Mouse (Mus musculus): ENCODE results near the gene Cox5a. TPM values are rescaled to one million over a fixed set of nuclear protein-coding genes. Genes with fewer than 3 reads are reported as not detected.

Cox5a gene
- polyA plus RNA-seq, 1 experiment from 2014 or later: 266 TPM

DNA sequence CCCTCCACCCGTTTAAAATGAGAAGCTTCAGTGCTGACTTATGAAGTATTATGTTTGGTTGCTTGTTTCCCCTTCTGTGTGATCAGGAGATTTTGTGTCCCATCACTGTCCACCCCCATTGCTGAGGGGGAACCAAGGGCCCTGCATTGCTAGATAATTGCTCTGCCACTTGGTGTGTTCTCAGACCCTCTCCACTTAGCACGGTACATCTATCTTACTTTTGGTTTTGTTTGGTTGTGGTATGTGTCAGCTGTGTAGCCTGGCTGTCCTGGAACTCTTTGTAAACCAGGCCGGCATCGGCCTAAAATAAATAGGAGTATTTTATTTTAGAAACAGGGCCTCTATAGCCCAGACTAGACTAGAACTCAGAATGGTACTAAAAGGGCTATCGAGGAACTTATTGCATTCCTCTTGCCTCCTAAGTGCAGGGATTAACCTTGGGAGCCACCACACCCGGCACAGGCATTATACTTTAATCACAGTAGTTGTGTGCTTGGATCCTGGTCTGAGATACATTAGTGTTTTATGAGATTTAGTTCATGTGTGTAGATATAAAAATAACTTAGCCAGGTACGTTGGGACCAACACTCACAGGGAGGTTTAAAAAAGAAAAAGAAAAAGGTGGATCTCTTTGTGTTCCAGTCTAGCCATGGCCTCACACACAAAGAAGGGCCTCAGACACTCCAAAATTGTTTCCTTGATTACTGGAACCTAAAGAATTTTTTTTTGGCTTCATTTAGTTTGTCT is 1.2 kb downstream of the Cox5a start:
- Histone ChIP-seq H3K4me3 (ENCODE audit: low read depth, low read length) (peak overlapping the region; percentile 97), H3K4me2 (ENCODE audit: low read depth, low read length) (peak overlapping the region; percentile 93), H3K4me1 (ENCODE audit: control insufficient read depth, low read depth, low read length) (peaks cover 39% of the 10 kb centered on the region), H3K27me3 (ENCODE audit: control insufficient read depth, insufficient read depth, low read depth, low read length) (no peaks in the 10 kb centered on the region), H3K9ac (ENCODE audit: low read depth, low read length) (peak overlapping the region; percentile 97), H3K9me3 (replicated peaks; ENCODE audit: control insufficient read depth, low read length) (no peaks in the 10 kb centered on the region), H3K36me3 (ENCODE audit: control insufficient read depth, insufficient read depth) (no peaks in the 10 kb centered on the region), H3K27ac (ENCODE audit: low read length) (peak overlapping the region; percentile 97)
- ATAC-seq (ENCODE audit: low read depth): no peak
- WGBS (ENCODE audit: insufficient replicate concordance): 31% methylated on average over 7 of the region's 7 CpGs

DNA sequence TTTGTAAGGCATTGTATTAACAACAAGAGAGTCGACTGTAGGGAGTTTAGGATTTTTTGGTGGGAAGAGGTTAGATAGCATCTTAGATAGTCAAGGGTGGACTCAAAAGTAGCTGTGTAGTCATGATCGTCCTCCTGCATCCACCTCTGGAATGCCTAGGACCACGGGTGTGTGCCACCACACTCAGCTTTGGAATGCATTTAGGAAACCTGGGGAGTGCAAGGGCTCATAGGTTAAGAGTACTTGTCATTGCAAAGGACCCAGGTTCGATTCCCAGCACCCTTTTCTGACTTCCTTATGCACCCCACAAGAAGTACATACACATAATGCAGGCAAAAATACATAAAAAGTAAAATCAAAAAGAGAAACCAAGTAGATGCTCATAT is 1.8 kb downstream of the Cox5a start:
- Histone ChIP-seq H3K27ac (ENCODE audit: low read length) (no peak overlapping the region), H3K4me3 (ENCODE audit: low read depth, low read length) (no peak overlapping the region), H3K36me3 (ENCODE audit: control insufficient read depth, insufficient read depth) (no peaks in the 10 kb centered on the region), H3K9ac (ENCODE audit: low read depth, low read length) (peak overlapping the region; percentile 97; the same call in 1 of the 2 replicates), H3K4me2 (ENCODE audit: low read depth, low read length) (peak overlapping the region; percentile 93), H3K4me1 (ENCODE audit: control insufficient read depth, low read depth, low read length) (peaks cover 39% of the 10 kb centered on the region), H3K9me3 (replicated peaks; ENCODE audit: control insufficient read depth, low read length) (no peaks in the 10 kb centered on the region), H3K27me3 (ENCODE audit: control insufficient read depth, insufficient read depth, low read depth, low read length) (no peaks in the 10 kb centered on the region)
- WGBS (ENCODE audit: insufficient replicate concordance): 58% methylated on average over 4 of the region's 4 CpGs
- ATAC-seq (ENCODE audit: low read depth): no peak

DNA sequence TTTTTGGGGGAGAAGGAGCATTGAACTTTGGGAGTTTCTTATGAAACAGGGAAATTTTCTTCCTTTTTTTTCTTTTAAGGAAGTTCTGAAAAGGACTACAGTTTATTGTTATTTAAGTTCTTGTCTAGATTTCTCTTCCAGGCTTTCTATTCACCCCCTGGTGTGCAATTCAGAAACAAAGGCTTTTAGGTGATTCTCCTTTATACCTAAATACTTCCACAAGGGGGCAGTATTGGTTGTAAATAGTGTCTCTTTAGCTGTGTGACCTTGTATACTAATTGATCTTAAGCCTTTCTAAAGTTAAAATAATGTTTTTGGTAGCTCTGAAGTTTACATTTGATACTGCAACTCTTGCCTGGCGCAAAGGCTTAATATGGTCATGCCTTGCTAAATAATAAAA is 2.7 kb downstream of the Cox5a start:
- peaks cover 39% of the 10 kb centered on the region for H3K4me1 ChIP-seq (ENCODE audit: control insufficient read depth, low read depth, low read length)

DNA sequence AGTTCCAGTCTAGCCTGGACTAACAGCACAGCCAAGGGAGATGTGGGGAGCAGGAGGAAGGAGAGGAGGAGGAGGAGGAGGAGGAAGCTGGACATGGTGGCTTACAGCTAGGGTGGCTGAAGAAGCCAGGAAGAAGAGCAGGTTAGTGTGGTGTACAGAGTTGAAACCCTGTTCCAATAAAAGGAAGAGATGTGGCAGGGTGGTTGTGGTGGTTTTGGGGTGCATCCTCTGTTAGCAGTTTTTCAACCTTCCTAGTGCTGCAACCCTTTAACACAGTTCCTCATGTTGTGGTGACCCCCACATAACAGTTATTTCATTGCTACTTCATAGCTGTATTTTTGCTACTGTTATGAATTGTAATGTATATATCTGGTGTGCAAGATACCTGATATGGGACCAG is 3.4 kb downstream of the Cox5a start:
- peaks cover 39% of the 10 kb centered on the region for H3K4me1 ChIP-seq (ENCODE audit: control insufficient read depth, low read depth, low read length)
- H3K9ac ChIP-seq (ENCODE audit: low read depth, low read length): no peak overlapping the region; the same call in 1 of the 2 replicates
- H3K27ac ChIP-seq (ENCODE audit: low read length): no peak overlapping the region
- no peaks in the 10 kb centered on the region for H3K9me3 ChIP-seq (replicated peaks; ENCODE audit: control insufficient read depth, low read length)
- no peak for ATAC-seq (ENCODE audit: low read depth)
- peaks cover 5% of the 10 kb centered on the region for H3K36me3 ChIP-seq (ENCODE audit: control insufficient read depth, insufficient read depth)
- H3K4me2 ChIP-seq (ENCODE audit: low read depth, low read length): 0 out of 2 replicates have a peak overlapping the region, but pooled peaks have one; percentile 3
- H3K4me3 ChIP-seq (ENCODE audit: low read depth, low read length): no peak overlapping the region
- H3K27me3 ChIP-seq (ENCODE audit: control insufficient read depth, insufficient read depth, low read depth, low read length): no peaks in the 10 kb centered on the region

More for the DNA sequence above, 2.7 kb downstream of the Cox5a start:
- Histone ChIP-seq H3K4me3 (ENCODE audit: low read depth, low read length) (no peak overlapping the region), H3K36me3 (ENCODE audit: control insufficient read depth, insufficient read depth) (peaks cover 2% of the 10 kb centered on the region), H3K27me3 (ENCODE audit: control insufficient read depth, insufficient read depth, low read depth, low read length) (no peaks in the 10 kb centered on the region), H3K27ac (ENCODE audit: low read length) (no peak overlapping the region), H3K9me3 (replicated peaks; ENCODE audit: control insufficient read depth, low read length) (no peaks in the 10 kb centered on the region), H3K4me2 (ENCODE audit: low read depth, low read length) (0 out of 2 replicates have a peak overlapping the region, but pooled peaks have one; percentile 3), H3K9ac (ENCODE audit: low read depth, low read length) (no peak overlapping the region; the same call in 1 of the 2 replicates)
- WGBS (ENCODE audit: insufficient replicate concordance): 35% methylated on average over 1 of the region's 1 CpGs
- no peak for ATAC-seq (ENCODE audit: low read depth)

DNA sequence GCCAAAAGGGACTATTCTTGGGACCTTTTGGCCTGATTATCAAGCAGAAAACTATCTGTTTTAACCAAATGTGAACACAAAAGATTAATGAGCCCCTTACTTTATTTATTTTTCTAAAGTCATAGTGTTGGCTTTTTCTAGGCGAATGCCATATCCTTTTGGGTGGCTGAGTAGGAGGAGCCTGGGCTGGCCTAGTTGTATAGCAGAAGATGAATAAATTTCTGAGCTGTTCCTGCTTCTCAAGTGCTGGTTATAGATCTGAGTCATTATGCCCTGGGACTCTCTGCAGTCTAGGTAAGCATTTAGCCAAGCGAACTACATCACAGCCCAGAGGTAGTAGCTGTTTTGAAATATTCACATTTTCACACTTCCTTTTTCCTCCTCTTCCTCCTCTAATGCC is 4.4 kb downstream of the Cox5a start:
- WGBS (ENCODE audit: insufficient replicate concordance): 58% methylated on average over 2 of the region's 2 CpGs
- Histone ChIP-seq H3K27me3 (ENCODE audit: control insufficient read depth, insufficient read depth, low read depth, low read length) (no peaks in the 10 kb centered on the region), H3K4me1 (ENCODE audit: control insufficient read depth, low read depth, low read length) (peaks cover 36% of the 10 kb centered on the region), H3K4me2 (ENCODE audit: low read depth, low read length) (no peak overlapping the region), H3K36me3 (ENCODE audit: control insufficient read depth, insufficient read depth) (peaks cover 9% of the 10 kb centered on the region), H3K9me3 (replicated peaks; ENCODE audit: control insufficient read depth, low read length) (no peaks in the 10 kb centered on the region), H3K9ac (ENCODE audit: low read depth, low read length) (no peak overlapping the region), H3K27ac (ENCODE audit: low read length) (no peak overlapping the region; the same call in 1 of the 2 replicates), H3K4me3 (ENCODE audit: low read depth, low read length) (no peak overlapping the region)
- ATAC-seq (ENCODE audit: low read depth): no peak

DNA sequence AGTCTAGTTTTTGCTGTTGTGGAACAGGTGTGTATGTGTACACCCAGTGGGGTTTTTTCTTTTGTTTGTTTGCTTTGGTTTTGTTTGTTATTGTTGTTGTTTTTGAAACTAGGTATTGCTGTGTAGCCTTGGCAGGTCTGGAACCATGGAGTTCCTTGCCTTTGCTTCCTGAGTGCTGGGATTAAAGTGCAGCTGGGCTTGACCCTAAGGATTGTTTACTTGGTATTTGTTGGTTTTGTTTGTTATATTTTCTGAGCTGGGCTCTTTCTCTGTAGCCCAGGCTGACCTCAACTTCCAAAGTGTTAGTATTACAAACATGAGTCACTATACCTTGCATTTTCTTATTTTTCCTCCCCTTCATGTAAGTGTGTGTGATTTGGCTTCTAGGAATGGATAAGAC is 5.4 kb downstream of the Cox5a start:
- Histone ChIP-seq H3K4me1 (ENCODE audit: control insufficient read depth, low read depth, low read length) (peaks cover 35% of the 10 kb centered on the region), H3K9me3 (replicated peaks; ENCODE audit: control insufficient read depth, low read length) (no peaks in the 10 kb centered on the region), H3K27ac (ENCODE audit: low read length) (no peak overlapping the region; the same call in 1 of the 2 replicates)

DNA sequence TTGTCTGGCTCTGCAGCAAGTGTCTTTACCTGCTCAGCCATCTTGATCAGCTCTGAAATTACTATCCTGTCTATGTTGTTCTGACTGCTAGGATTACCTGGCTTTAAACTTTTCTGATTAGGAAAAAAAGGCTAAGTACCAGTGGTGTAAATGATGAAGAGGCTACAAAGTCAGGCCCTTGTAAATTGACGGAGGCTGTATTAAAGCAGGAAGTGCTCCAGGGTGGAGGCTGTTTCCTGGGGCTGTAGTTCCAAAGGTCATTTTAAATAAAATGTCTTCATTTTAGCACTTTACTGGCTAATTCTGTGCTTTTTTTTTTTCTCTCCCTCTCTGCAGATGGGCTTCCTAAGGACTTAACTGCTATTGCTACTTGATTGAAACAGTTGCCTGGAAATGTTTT is 10.9 kb downstream of the Cox5a start:
- Histone ChIP-seq H3K4me3 (ENCODE audit: low read depth, low read length) (no peak overlapping the region), H3K36me3 (ENCODE audit: control insufficient read depth, insufficient read depth) (peaks cover 24% of the 10 kb centered on the region), H3K4me2 (ENCODE audit: low read depth, low read length) (no peak overlapping the region), H3K27me3 (ENCODE audit: control insufficient read depth, insufficient read depth, low read depth, low read length) (no peaks in the 10 kb centered on the region), H3K9me3 (replicated peaks; ENCODE audit: control insufficient read depth, low read length) (no peaks in the 10 kb centered on the region), H3K27ac (ENCODE audit: low read length) (no peak overlapping the region), H3K4me1 (ENCODE audit: control insufficient read depth, low read depth, low read length) (peaks cover 6% of the 10 kb centered on the region), H3K9ac (ENCODE audit: low read depth, low read length) (no peak overlapping the region)
- 70% methylated on average over 1 of the region's 1 CpGs for WGBS (ENCODE audit: insufficient replicate concordance)
- ATAC-seq (ENCODE audit: low read depth): no peak

More for the DNA sequence above, 5.4 kb downstream of the Cox5a start:
- Histone ChIP-seq H3K9ac (ENCODE audit: low read depth, low read length) (no peak overlapping the region; the same call in 1 of the 2 replicates), H3K4me2 (ENCODE audit: low read depth, low read length) (no peak overlapping the region), H3K4me3 (ENCODE audit: low read depth, low read length) (no peak overlapping the region), H3K36me3 (ENCODE audit: control insufficient read depth, insufficient read depth) (peaks cover 14% of the 10 kb centered on the region), H3K27me3 (ENCODE audit: control insufficient read depth, insufficient read depth, low read depth, low read length) (no peaks in the 10 kb centered on the region)
- ATAC-seq (ENCODE audit: low read depth): no peak

DNA sequence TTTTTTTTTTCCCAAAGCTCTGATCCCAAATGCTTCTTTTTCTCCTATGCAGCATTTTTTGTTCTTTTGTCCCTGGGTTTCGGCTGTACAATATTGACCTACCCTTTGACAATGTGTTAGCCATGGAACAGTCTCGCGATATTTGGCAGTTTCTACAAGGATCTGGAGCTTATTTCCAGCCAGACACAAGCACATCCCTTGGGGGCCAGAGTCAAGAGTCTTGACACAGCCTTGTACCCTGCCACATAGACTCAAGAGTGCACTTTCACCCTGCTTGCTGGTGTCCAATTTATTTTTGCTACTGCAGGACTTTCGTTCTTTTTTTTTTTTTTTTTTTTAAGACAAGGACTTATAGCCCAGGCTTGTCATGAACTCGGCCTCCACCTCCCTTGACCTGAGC is 15.3 kb downstream of the Cox5a start:
- Histone ChIP-seq H3K9me3 (replicated peaks; ENCODE audit: control insufficient read depth, low read length) (no peaks in the 10 kb centered on the region), H3K4me1 (ENCODE audit: control insufficient read depth, low read depth, low read length) (peaks cover 14% of the 10 kb centered on the region), H3K27me3 (ENCODE audit: control insufficient read depth, insufficient read depth, low read depth, low read length) (no peaks in the 10 kb centered on the region), H3K27ac (ENCODE audit: low read length) (peak overlapping the region; percentile 77; the same call in 1 of the 2 replicates), H3K4me2 (ENCODE audit: low read depth, low read length) (peak overlapping the region; percentile 93; the same call in 1 of the 2 replicates), H3K36me3 (ENCODE audit: control insufficient read depth, insufficient read depth) (peaks cover 16% of the 10 kb centered on the region), H3K4me3 (ENCODE audit: low read depth, low read length) (no peak overlapping the region; the same call in 1 of the 2 replicates), H3K9ac (ENCODE audit: low read depth, low read length) (no peak overlapping the region)
- WGBS (ENCODE audit: insufficient replicate concordance): 81% methylated on average over 5 of the region's 5 CpGs
- ATAC-seq (ENCODE audit: low read depth): no peak

DNA sequence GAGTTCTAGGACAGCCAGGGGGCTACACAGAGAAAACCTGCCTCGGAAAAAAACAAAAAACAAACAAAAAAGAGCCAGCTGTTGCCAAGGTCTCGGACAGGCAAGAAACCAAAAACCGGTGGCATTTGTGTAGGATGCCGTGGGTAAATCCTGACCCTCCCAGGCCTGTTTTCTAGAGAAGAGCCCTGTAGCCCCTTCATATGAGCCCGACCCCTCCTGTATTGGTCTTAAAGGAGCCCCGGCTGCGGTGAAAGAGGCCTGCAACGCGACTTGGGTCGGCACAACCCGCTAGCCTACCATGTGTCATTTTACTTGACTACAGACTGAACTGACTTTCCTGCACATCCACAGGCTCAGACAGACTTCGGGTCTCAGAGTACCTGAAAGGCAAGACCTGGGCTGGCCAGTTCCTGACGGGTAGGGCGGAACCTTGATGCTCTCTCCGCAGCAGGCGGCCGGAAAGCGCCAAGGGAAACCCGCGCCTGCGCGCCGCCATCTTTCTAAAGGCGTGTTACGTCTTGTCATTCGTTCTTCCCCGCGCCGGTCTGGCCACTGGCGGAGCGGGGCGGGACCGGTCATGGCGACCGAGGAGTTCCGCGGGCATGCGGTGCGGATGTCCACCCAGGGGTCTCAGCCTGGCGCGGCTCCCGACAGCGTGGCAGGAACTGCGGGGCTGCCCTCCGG is 16.1 kb downstream of the Cox5a start, which contains the start of gene Fam219b:
Gene Fam219b (plus strand): TSS at position 485 of the 684 bp plus-strand sequence.
- WGBS (ENCODE audit: insufficient replicate concordance): 2% methylated on average over 45 of the region's 45 CpGs
- ATAC-seq (ENCODE audit: low read depth): peak; percentile 93
- H3K4me3 ChIP-seq (ENCODE audit: low read depth, low read length): peak within 1 kb of the TSS; percentile 90
- H3K27ac ChIP-seq (ENCODE audit: low read length): peak within 1 kb of the TSS; percentile 78
- H3K4me2 ChIP-seq (ENCODE audit: low read depth, low read length): peak within 1 kb of the TSS; percentile 93
- peak within 1 kb of the TSS; percentile 90 for H3K9ac ChIP-seq (ENCODE audit: low read depth, low read length)
- peaks cover 14% of the 10 kb centered on the region for H3K4me1 ChIP-seq (ENCODE audit: control insufficient read depth, low read depth, low read length)
- H3K9me3 ChIP-seq (replicated peaks; ENCODE audit: control insufficient read depth, low read length): no peaks in the 10 kb centered on the region
- no peaks in the 10 kb centered on the region for H3K27me3 ChIP-seq (ENCODE audit: control insufficient read depth, insufficient read depth, low read depth, low read length)
- peaks cover 12% of the 10 kb centered on the region for H3K36me3 ChIP-seq (ENCODE audit: control insufficient read depth, insufficient read depth)

All from liver, embryonic 16.5 days (tissue).